Mouse (Mus musculus) mature B cell (primary cell): ENCODE data around the gene Mfn1.

ENCODE experiments used
- in situ Hi-C: fragments of 300-500 bp; cut with MboI; formaldehyde crosslinking; loops from 2 replicates; pipeline ENCODE4 v1.14.3; 2019

The Mfn1 gene

DNA sequence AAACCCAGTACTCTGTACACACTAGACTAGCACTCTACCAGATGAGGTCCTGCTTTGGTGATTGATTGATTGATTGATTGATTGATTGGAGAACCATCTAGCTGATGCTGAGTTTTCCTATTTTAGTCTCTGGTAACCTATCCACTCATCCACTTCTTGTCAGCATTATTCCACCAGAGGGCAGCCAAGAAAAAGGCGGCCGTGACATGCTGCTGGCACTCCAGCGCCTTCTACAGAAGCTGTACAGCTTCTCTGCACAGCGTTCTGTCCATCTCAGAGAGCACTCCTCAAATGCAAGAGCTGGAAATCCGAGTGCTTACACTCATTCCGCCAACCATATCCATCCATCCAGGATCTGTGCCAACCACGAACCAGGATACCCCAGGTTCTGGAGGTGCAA lies 81.3 kb downstream of the Mfn1 start:
- in situ Hi-C loops, result no loop called here

- in situ Hi-C loops, result no loop called here
Observed at GRCm38 (mm10) chr3:32611606-32612170, 82.4 kb downstream of the Mfn1 start.

DNA sequence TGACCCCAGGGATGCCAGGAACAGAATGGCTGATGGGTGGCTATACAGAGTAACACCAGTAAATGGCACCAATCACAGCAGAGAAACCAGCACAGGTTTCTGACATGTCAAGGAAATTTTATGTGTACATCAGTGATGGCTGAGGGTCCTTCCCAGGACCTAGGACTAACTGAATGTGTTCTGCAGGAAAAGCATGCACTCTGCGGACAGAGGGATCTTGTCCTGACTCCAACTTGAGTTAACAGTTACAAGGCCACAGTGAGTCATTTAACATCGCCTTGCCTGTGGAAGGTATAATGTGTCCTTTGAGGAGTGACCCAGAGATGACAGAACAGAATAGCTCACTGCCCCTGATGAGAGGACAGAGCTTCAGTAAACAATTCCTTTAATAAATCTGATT lies 85.5 kb downstream of the Mfn1 start:
- in situ Hi-C loops, result no loop called here

DNA sequence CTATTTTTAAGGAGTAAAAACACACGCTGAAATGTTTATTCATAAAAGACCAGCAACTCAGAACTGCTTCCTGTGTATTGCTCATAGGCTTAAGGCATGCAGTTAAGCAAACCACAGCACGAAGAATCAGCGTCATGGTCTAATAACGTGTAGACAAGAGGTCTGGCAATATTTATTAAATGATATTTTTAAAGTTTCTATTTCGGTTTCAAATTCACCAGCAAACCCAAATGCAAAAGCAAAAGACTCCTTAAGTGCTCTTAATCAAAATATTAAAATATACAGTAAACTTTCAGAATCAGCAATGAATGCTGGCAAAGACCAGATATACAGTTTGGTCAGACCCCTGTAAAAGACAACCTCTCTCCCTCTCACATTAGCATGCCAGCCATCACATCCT lies 86.1 kb downstream of the Mfn1 start:
- in situ Hi-C loops, result no loop called here

- in situ Hi-C loops, result no loop called here
Observed at GRCm38 (mm10) chr3:32616006-32616330, 86.7 kb downstream of the Mfn1 start.

DNA sequence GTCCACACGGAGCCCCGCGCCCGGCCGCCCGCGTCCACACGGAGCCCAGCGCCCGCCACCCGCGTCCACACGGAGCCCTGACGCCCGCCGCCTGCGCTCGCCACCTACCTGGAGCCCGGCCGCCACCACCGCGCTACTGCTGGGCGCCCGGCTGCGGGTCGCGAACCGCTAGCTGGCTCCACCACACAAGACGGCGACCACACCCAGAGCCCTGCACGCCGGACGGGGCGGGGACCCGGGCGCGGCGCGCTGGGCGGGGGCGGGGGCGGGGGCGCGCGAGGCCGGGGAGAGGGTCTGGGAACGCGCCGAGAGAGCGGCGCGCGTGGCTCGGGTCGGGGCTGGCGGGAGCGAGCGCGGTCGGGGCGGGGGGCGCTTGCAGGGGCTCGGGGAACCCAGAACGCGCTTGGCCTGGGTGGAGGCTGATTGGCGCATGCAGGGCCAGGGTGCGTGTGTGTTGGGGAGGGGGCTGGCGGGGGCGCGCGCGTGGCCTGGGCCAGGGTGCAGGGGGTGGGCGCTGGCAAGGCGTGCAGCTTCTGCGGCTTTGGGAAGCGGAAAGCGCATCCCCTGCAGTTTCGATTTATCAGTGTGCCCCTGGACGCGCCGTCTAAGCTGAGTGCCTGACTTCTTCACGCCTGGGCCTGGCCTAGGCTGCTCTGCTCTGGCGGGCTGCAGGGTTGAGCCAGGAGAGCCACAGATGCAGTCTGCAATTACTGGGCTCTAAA lies 87.2 kb downstream of the Mfn1 start, which contains the start of gene Gnb4:
Gene Gnb4, minus strand, starts transcription at position 255 of the 722 bp plus-strand sequence.
- in situ Hi-C loops, result no loop called here

GRCm38 (mm10) chr3:32617053-32617642 lies 87.9 kb downstream of the Mfn1 start:
- in situ Hi-C loops, result no loop called here

DNA sequence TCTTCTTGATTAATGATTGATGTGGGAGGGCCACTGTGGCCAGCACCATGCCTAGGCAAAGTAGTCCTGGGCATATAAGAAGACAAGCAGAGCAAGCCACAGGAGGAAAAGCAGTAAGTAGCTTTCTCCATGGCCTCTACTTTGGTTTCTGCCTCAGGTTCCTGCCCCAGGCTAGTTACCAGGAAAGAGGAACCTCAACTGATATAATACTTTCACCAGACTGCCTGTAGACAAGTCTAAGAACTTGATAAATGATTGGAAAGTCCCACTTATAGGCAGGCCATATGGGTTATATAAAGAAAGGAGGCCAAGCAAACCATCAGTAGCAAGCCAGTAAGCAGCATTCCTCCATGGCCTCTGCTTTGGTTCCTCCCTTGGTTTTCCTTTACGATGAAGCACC lies 92.4 kb downstream of the Mfn1 start:
- in situ Hi-C loops, result no loop called here

DNA sequence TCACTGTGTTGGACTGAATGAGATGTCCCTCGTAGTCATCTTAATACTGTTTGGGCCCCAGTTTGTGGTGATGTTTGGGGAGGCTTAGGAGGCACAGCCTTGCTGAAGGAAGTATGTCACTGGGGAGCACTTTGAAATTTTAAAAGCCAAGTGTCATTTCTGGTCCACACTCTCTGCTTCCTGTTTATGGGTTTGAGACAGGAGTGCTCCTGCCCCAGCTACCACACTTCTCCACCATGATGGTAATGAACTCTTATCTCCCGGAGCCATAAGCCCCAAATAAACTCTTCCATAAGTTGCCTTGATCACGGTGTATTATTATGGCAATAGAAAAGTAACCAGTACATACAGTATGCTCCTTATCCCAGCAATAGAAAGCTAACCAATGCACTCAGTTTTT lies 92.8 kb downstream of the Mfn1 start:
- in situ Hi-C loops, result no loop called here

GRCm38 (mm10) chr3:32628141-32628540 lies 98.9 kb downstream of the Mfn1 start:
- in situ Hi-C loops, result no loop called here
